Mouse (Mus musculus): ENCODE measurements around the gene Fbxl22. TPM values are rescaled to one million over a fixed set of nuclear protein-coding genes. Genes with fewer than 3 reads are reported as not detected.
A peak's percentile ranks its signal among the peaks of the same experiment; 100 is the strongest.

The Fbxl22 gene
- total and polyA plus RNA-seq, 2 experiments from 2014 or later = 128 to 185 TPM

- H3K27ac ChIP-seq (ENCODE audit: low read depth) = no peak overlapping the region
- H3K4me1 ChIP-seq (ENCODE audit: control insufficient read depth, insufficient read depth) = peaks cover 4% of the 10 kb centered on the region; the same call in 1 of the 2 replicates
- 84% methylated on average over 10 of the region's 10 CpGs for WGBS
- no peak overlapping the region for H3K4me3 ChIP-seq (ENCODE audit: low read depth, low read length)
- H3K4me2 ChIP-seq (ENCODE audit: low read depth, low read length) = no peak overlapping the region
- TF ChIP-seq EP300 (IDR thresholded peaks at IDR 0.05; ENCODE audit: low read depth) = no peak
- no peak for TF ChIP-seq CTCF (IDR thresholded peaks at IDR 0.05; ENCODE audit: low read depth)
- no peaks in the 10 kb centered on the region for H3K27me3 ChIP-seq (ENCODE audit: control insufficient read depth, insufficient read depth, low read length)
- H3K9me3 ChIP-seq (replicated peaks; ENCODE audit: control insufficient read depth, low read length) = no peaks in the 10 kb centered on the region
- H3K9ac ChIP-seq (replicated peaks; ENCODE audit: low read depth, low read length) = no peak overlapping the region
- ATAC-seq (ENCODE audit: insufficient read depth, low read depth) (no peak), DNase-seq (ENCODE audit: low spot score) (no peak)
- peaks cover 53% of the 10 kb centered on the region for H3K36me3 ChIP-seq (replicated peaks; ENCODE audit: control insufficient read depth, insufficient read depth, low read length)
Observed at GRCm38 (mm10) chr9:66517746-66518145, 3.4 kb upstream of the Fbxl22 start.

- ATAC-seq (ENCODE audit: insufficient read depth, low read depth) (no peak), DNase-seq (ENCODE audit: low spot score) (no peak)
- TF ChIP-seq EP300 (IDR thresholded peaks at IDR 0.05; ENCODE audit: low read depth) (no peak), CTCF (IDR thresholded peaks at IDR 0.05; ENCODE audit: low read depth) (no peak)
- Histone ChIP-seq H3K9ac (replicated peaks; ENCODE audit: low read depth, low read length) (no peak overlapping the region), H3K9me3 (replicated peaks; ENCODE audit: control insufficient read depth, low read length) (no peaks in the 10 kb centered on the region), H3K4me2 (ENCODE audit: low read depth, low read length) (no peak overlapping the region), H3K27me3 (ENCODE audit: control insufficient read depth, insufficient read depth, low read length) (no peaks in the 10 kb centered on the region), H3K27ac (ENCODE audit: low read depth) (0 out of 2 replicates have a peak overlapping the region, but pooled peaks have one; percentile 6), H3K4me1 (ENCODE audit: control insufficient read depth, insufficient read depth) (peaks cover 4% of the 10 kb centered on the region; the same call in 1 of the 2 replicates), H3K4me3 (ENCODE audit: low read depth, low read length) (no peak overlapping the region), H3K36me3 (replicated peaks; ENCODE audit: control insufficient read depth, insufficient read depth, low read length) (peaks cover 49% of the 10 kb centered on the region)
- 72% methylated on average over 6 of the region's 6 CpGs for WGBS
Observed at GRCm38 (mm10) chr9:66516296-66516940, 2.0 kb upstream of the Fbxl22 start.

GRCm38 (mm10) chr9:66515680-66516210 is 1.4 kb upstream of the Fbxl22 start:
- WGBS = 85% methylated on average over 10 of the region's 10 CpGs
- ATAC-seq (ENCODE audit: insufficient read depth, low read depth) = no peak
- TF ChIP-seq EP300 (IDR thresholded peaks at IDR 0.05; ENCODE audit: low read depth) (no peak), CTCF (IDR thresholded peaks at IDR 0.05; ENCODE audit: low read depth) (no peak)
- DNase-seq (ENCODE audit: low spot score) = no peak
- H3K4me2 ChIP-seq (ENCODE audit: low read depth, low read length) = no peak overlapping the region
- H3K27ac ChIP-seq (ENCODE audit: low read depth) = peak overlapping the region; percentile 98
- H3K4me3 ChIP-seq (ENCODE audit: low read depth, low read length) = no peak overlapping the region
- peaks cover 44% of the 10 kb centered on the region for H3K36me3 ChIP-seq (replicated peaks; ENCODE audit: control insufficient read depth, insufficient read depth, low read length)
- peaks cover 4% of the 10 kb centered on the region; the same call in 1 of the 2 replicates for H3K4me1 ChIP-seq (ENCODE audit: control insufficient read depth, insufficient read depth)
- H3K27me3 ChIP-seq (ENCODE audit: control insufficient read depth, insufficient read depth, low read length) = no peaks in the 10 kb centered on the region
- H3K9ac ChIP-seq (replicated peaks; ENCODE audit: low read depth, low read length) = no peak overlapping the region
- no peaks in the 10 kb centered on the region for H3K9me3 ChIP-seq (replicated peaks; ENCODE audit: control insufficient read depth, low read length)

GRCm38 (mm10) chr9:66515115-66515514 is 722 bp upstream of the Fbxl22 start:
- Histone ChIP-seq H3K27me3 (ENCODE audit: control insufficient read depth, insufficient read depth, low read length) (no peaks in the 10 kb centered on the region), H3K4me3 (ENCODE audit: low read depth, low read length) (peak overlapping the region; percentile 69; the same call in 1 of the 2 replicates), H3K36me3 (replicated peaks; ENCODE audit: control insufficient read depth, insufficient read depth, low read length) (peaks cover 41% of the 10 kb centered on the region), H3K4me1 (ENCODE audit: control insufficient read depth, insufficient read depth) (peaks cover 9% of the 10 kb centered on the region; the same call in 1 of the 2 replicates), H3K27ac (ENCODE audit: low read depth) (peak overlapping the region; percentile 98), H3K9me3 (replicated peaks; ENCODE audit: control insufficient read depth, low read length) (no peaks in the 10 kb centered on the region), H3K4me2 (ENCODE audit: low read depth, low read length) (peak overlapping the region; percentile 98), H3K9ac (replicated peaks; ENCODE audit: low read depth, low read length) (peak overlapping the region; percentile 52; the same call in 1 of the 2 replicates)
- 25% methylated on average over 2 of the region's 2 CpGs for WGBS
- no peak for TF ChIP-seq EP300 (IDR thresholded peaks at IDR 0.05; ENCODE audit: low read depth)
- no peak for TF ChIP-seq CTCF (IDR thresholded peaks at IDR 0.05; ENCODE audit: low read depth)
- ATAC-seq (ENCODE audit: insufficient read depth, low read depth) (no peak), DNase-seq (ENCODE audit: low spot score) (no peak)

DNA sequence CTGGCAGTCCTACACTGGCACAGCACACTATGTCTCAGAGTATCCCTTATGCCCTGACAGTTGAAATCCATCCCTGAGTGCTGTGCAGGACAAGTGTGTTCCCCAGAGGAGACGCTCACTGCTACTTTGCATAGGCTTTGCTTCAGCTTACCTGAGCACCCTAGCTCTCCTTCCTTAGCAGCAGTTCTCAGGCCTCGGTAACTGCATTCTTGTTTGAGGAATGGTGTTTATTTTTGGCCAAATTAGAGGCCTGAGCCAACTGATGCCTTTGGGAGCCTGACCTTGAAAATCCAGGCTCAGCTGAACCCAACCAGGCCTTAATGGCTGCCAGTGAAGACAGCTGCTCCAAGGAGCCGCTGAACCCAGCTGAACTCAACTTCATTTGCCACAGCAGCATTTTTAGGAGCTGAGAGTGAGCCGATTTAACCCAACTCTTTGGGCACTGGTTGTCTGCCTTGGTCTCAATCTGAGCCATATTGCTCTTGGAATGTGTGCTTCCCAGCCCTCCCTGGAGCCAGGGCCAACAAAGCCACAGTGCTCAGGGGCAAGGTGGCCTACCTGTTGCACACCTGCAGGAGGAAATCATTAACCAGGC is 635 bp downstream of the Fbxl22 start:
- H3K4me2 ChIP-seq (ENCODE audit: low read depth, low read length) = peak overlapping the region; percentile 98

More for the DNA sequence above, 635 bp downstream of the Fbxl22 start:
- Histone ChIP-seq H3K27ac (ENCODE audit: low read depth) (peak overlapping the region; percentile 98), H3K9ac (replicated peaks; ENCODE audit: low read depth, low read length) (peak overlapping the region; percentile 53), H3K9me3 (replicated peaks; ENCODE audit: control insufficient read depth, low read length) (no peaks in the 10 kb centered on the region), H3K27me3 (ENCODE audit: control insufficient read depth, insufficient read depth, low read length) (no peaks in the 10 kb centered on the region), H3K36me3 (replicated peaks; ENCODE audit: control insufficient read depth, insufficient read depth, low read length) (peaks cover 46% of the 10 kb centered on the region), H3K4me1 (ENCODE audit: control insufficient read depth, insufficient read depth) (peaks cover 11% of the 10 kb centered on the region; the same call in 1 of the 2 replicates), H3K4me3 (ENCODE audit: low read depth, low read length) (peak overlapping the region; percentile 69)
- peak; percentile 57; the same call in 1 of the 2 replicates for TF ChIP-seq EP300 (IDR thresholded peaks at IDR 0.05; ENCODE audit: low read depth)
- TF ChIP-seq CTCF (IDR thresholded peaks at IDR 0.05; ENCODE audit: low read depth) = no peak
- no peak for ATAC-seq (ENCODE audit: insufficient read depth, low read depth)
- 31% methylated on average over 4 of the region's 4 CpGs for WGBS
- peak; percentile 51 for DNase-seq (ENCODE audit: low spot score)

All from heart, postnatal 0 days (tissue).